Mouse (Mus musculus) midbrain, embryonic 14.5 days (tissue): ENCODE measurements around the gene Syne3. TPM values are rescaled to one million over a fixed set of nuclear protein-coding genes. Genes with fewer than 3 reads are reported as not detected.

Experiments
- ATAC-seq: fragments of 200-750 bp; cut with Nextera tagmentation; 2 replicates; pipeline ENCODE4 v1.8.0; 2017; ENCODE audit warnings: moderate number of reproducible peaks, moderate library complexity; ENCODE audit not compliant: low FRiP score, low TSS enrichment
- DNase-seq: peaks from one replicate; pipeline ENCODE4 v3.0.0-alpha.2; 2015
- H3K27ac ChIP-seq: fragments of 300-500 bp; sonication (generic); replicated peaks from 2 replicates; pipeline ENCODE4 v1.5.1; 2014; ENCODE audit warnings: mild to moderate bottlenecking, low read depth, low read length, moderate library complexity
- H3K27me3 ChIP-seq: fragments of 300-500 bp; sonication (generic); 2 replicates; pipeline ENCODE4 v1.6.1; 2014; ENCODE audit warnings: low read length, control low read depth, mixed read lengths; ENCODE audit not compliant: control insufficient read depth, insufficient read depth
- H3K36me3 ChIP-seq: fragments of 300-500 bp; sonication (generic); 2 replicates; pipeline ENCODE4 v1.6.1; 2014; ENCODE audit warnings: low read length, control low read depth; ENCODE audit not compliant: control insufficient read depth, insufficient read depth
- H3K4me1 ChIP-seq: fragments of 300-500 bp; sonication (generic); 2 replicates; pipeline ENCODE4 v1.6.1; 2014; ENCODE audit warnings: mild to moderate bottlenecking, antibody characterized with exemption, low read length, control low read depth; ENCODE audit not compliant: control insufficient read depth, insufficient read depth
- H3K4me2 ChIP-seq: fragments of 300-500 bp; sonication (generic); 2 replicates; pipeline ENCODE4 v1.6.1; 2014; ENCODE audit warnings: mild to moderate bottlenecking, low read length, moderate library complexity
- H3K4me3 ChIP-seq: fragments of 300-500 bp; sonication (generic); replicated peaks from 2 replicates; pipeline ENCODE4 v1.5.1; 2014; ENCODE audit warnings: low read depth, low read length
- H3K9ac ChIP-seq: fragments of 300-500 bp; sonication (generic); replicated peaks from 2 replicates; pipeline ENCODE4 v1.6.1; 2014; ENCODE audit warnings: mild to moderate bottlenecking, low read length, moderate library complexity
- H3K9me3 ChIP-seq: fragments of 300-500 bp; sonication (generic); 2 replicates; pipeline ENCODE4 v1.6.1; 2016; ENCODE audit warnings: low read length, control low read depth, mixed read lengths; ENCODE audit not compliant: control insufficient read depth
- WGBS: fragments of 180-500 bp; shearing (Covaris S2); extraction: QIAGEN DNeasy Blood & Tissue Kit; methylation state at CpG from one replicate; pipeline ENCODE4 v1.1.7; 2014; 5-methylcytosine and 5-hydroxymethylcytosine counted together
- polyA plus RNA-seq: library from polyadenylated mRNA; unstranded; fragments of >200 nt; fragmentation: Nextera tagmentation; extraction: Ambion mirVana; gene quantifications from 2 replicates; pipeline ENCODE4 v1.2.1, GENCODE M21; 2014

Syne3 gene
- polyA plus RNA-seq, 1 experiment from 2014 or later = 0.04 TPM

DNA sequence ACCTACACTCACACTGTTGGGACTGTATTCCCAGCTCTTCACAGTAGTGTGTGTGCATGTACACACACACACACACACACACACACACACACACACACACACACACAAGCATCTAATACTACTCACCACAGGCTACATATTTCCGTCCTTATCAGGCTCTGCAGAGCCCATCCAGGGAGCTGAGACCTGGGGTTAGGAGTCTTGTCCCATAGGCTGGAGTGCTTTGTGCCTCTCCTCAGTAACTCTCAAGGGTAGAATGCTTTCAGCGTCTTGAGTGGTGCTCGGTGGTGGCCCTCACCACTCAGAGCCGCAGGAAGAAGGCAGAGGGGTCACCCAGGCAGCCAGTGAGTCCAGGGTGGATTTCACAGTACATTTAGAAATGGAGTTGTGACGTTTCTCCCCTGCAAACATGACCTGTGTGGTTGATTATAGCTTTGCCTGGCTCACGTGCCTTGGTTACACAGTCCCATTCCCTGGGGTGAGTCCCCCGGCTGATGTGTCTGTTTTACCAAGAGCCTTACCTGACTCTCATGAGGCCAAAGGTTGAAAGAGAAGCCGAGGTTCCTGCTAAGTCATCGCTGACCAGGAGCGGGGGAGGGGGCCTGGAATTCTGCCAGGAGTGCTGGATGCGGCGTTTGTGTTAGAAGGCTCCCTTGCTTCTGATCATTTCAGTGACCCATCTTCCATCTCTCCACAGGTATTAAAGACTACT is 30.1 kb upstream of the Syne3 start:
- Histone ChIP-seq H3K4me1 (no peaks in the 10 kb centered on the region), H3K27me3 (no peaks in the 10 kb centered on the region), H3K36me3 (peaks cover 21% of the 10 kb centered on the region), H3K4me3 (no peak overlapping the region), H3K27ac (no peak overlapping the region), H3K9me3 (no peaks in the 10 kb centered on the region), H3K4me2 (no peak overlapping the region), H3K9ac (no peak overlapping the region)
- WGBS = 75% methylated on average over 12 of the region's 12 CpGs
- no peak for ATAC-seq
- peak; percentile 21 for DNase-seq

GRCm38 (mm10) chr12:105038918-105039317 is 29.3 kb upstream of the Syne3 start:
- no peaks in the 10 kb centered on the region for H3K27me3 ChIP-seq
- ATAC-seq (no peak), DNase-seq (no peak)
- no peak overlapping the region for H3K4me3 ChIP-seq
- H3K27ac ChIP-seq = no peak overlapping the region
- no peak overlapping the region for H3K9ac ChIP-seq
- H3K9me3 ChIP-seq = no peaks in the 10 kb centered on the region
- H3K4me1 ChIP-seq = peaks cover 6% of the 10 kb centered on the region
- H3K36me3 ChIP-seq = peaks cover 21% of the 10 kb centered on the region
- no peak overlapping the region for H3K4me2 ChIP-seq
- 89% methylated on average over 7 of the region's 7 CpGs for WGBS

DNA sequence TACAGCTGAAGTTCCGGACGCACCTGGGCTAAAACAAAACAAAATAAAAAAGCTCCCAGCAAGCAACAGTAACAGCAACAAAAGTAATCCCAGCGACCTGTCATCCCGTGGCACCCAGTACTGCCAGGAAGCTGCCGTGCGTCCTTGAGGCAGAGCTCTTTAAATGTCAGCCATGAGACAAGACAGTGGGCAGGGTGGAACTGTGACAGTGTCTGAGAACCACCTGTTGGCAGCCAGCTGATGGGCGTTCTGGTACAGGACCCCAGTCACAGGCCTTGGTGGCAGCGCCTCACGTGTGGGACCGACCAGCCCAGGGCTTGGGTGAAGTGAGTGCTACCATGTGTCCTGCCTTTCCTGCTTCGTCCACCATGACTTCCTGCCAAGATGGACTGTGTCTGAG is 28.6 kb upstream of the Syne3 start:
- Histone ChIP-seq H3K9me3 (no peaks in the 10 kb centered on the region), H3K27me3 (no peaks in the 10 kb centered on the region), H3K27ac (no peak overlapping the region), H3K4me2 (no peak overlapping the region), H3K4me3 (no peak overlapping the region), H3K9ac (no peak overlapping the region), H3K4me1 (peaks cover 13% of the 10 kb centered on the region), H3K36me3 (peaks cover 21% of the 10 kb centered on the region)
- WGBS = 92% methylated on average over 11 of the region's 11 CpGs
- DNase-seq = no peak
- no peak for ATAC-seq

DNA sequence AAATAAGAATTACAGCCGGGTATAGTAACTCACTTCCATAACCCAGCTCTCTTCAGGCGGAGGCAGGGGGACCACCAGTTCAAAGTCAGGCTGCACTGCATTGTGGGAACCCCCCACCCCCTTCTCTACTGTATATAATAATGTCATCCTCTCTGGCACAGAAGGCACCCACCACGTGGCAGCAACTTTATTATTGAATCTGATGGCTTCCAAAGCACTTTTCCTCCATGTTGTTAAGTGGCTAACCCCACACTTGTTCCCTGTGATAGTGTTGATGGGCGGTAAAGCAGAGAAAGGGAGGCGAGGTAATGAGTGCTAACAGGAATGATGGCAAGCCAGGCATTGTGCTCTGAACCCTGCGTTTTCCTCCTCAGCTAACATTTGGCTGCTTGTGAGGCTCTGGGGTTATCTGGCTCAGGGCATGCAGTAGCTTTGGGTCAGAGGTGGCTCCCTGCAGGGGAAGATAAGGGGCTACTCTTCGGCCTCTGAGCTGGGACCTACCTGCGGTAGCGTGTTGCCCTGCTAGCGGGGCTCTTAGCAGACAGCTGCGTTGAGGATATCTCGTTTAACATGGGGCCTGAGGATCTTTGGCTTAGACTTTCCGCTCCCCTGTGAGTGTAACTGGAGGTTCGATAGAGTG is 24.6 kb upstream of the Syne3 start:
- Histone ChIP-seq H3K36me3 (peaks cover 11% of the 10 kb centered on the region; the same call in 1 of the 2 replicates), H3K4me3 (peak overlapping the region; percentile 93; the same call in 1 of the 2 replicates), H3K9me3 (no peaks in the 10 kb centered on the region), H3K4me1 (peaks cover 26% of the 10 kb centered on the region), H3K9ac (peak overlapping the region; percentile 81), H3K27me3 (no peaks in the 10 kb centered on the region), H3K4me2 (peak overlapping the region; percentile 96), H3K27ac (no peak overlapping the region)
- ATAC-seq = no peak
- 83% methylated on average over 14 of the region's 14 CpGs for WGBS
- DNase-seq = no peak

GRCm38 (mm10) chr12:105032832-105033775 is 23.5 kb upstream of the Syne3 start:
- peaks cover 26% of the 10 kb centered on the region for H3K4me1 ChIP-seq
- DNase-seq (peak; percentile 14), ATAC-seq (peak; percentile 51)
- H3K9ac ChIP-seq = peak overlapping the region; percentile 81
- H3K36me3 ChIP-seq = peaks cover 13% of the 10 kb centered on the region; the same call in 1 of the 2 replicates
- peak overlapping the region; percentile 96 for H3K4me2 ChIP-seq
- 3% methylated on average over 45 of the region's 45 CpGs for WGBS
- peak overlapping the region; percentile 93 for H3K4me3 ChIP-seq
- peak overlapping the region; percentile 80 for H3K27ac ChIP-seq
- H3K27me3 ChIP-seq = no peaks in the 10 kb centered on the region
- no peaks in the 10 kb centered on the region for H3K9me3 ChIP-seq

- WGBS = under 1% methylated on average over 72 of the region's 72 CpGs
- ATAC-seq (peak; percentile 98), DNase-seq (peak; percentile 99)
- H3K27ac ChIP-seq = peak within 1 kb of the TSS; percentile 80
- H3K4me1 ChIP-seq = peaks cover 26% of the 10 kb centered on the region
- H3K4me3 ChIP-seq = peak within 1 kb of the TSS; percentile 93
- H3K9me3 ChIP-seq = no peaks in the 10 kb centered on the region
- H3K4me2 ChIP-seq = peak within 1 kb of the TSS; percentile 96
- peak within 1 kb of the TSS; percentile 81 for H3K9ac ChIP-seq
- H3K27me3 ChIP-seq = no peaks in the 10 kb centered on the region
- H3K36me3 ChIP-seq = peaks cover 13% of the 10 kb centered on the region; the same call in 1 of the 2 replicates
These were observed 22.7 kb upstream of the Syne3 start, which contains the start of gene Glrx5 for GRCm38 (mm10) chr12:105032147-105032831. Glrx5 (plus strand) TSS chr12:105032688.

GRCm38 (mm10) chr12:105031081-105032058 is 21.8 kb upstream of the Syne3 start:
- no peak for ATAC-seq
- H3K27ac ChIP-seq = peak overlapping the region; percentile 71
- WGBS = 6% methylated on average over 37 of the region's 37 CpGs
- H3K27me3 ChIP-seq = no peaks in the 10 kb centered on the region
- H3K9ac ChIP-seq = peak overlapping the region; percentile 73
- peak overlapping the region; percentile 92 for H3K4me2 ChIP-seq
- H3K4me3 ChIP-seq = peak overlapping the region; percentile 93
- no peak for DNase-seq
- H3K9me3 ChIP-seq = no peaks in the 10 kb centered on the region
- H3K4me1 ChIP-seq = peaks cover 26% of the 10 kb centered on the region
- peaks cover 13% of the 10 kb centered on the region; the same call in 1 of the 2 replicates for H3K36me3 ChIP-seq
